Mouse (Mus musculus) testis, postnatal 10 days (tissue): Measurements from ENCODE around the gene Grpel1.

Experiments used
- DNase-seq: peaks from one replicate; pipeline ENCODE4 v3.0.0; 2021; ENCODE audit warnings: low spot score

The Grpel1 gene

GRCm38 (mm10) chr5:36510956-36511355, 46.2 kb downstream of the Grpel1 start:
- DNase-seq = no peak

DNA sequence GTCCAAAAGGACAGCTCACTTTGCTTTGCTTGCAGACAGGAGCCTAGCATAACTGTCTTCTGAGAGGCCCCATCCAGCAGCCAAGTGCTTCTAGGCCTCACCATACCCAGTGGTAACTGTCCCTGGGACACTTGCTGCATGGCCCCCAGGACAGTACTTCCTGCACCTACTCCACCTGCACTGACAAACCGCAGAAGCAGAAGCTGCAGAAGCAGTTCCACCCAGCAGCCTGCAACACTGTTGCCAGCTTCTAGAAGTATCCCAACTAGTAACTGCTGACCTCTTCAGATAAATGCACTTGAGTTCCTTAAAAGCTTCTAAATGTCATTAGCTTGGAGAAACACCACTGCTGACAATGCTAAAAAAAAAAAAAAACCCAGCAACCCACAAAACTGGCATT, 50.3 kb downstream of the Grpel1 start:
- DNase-seq = no peak

DNA sequence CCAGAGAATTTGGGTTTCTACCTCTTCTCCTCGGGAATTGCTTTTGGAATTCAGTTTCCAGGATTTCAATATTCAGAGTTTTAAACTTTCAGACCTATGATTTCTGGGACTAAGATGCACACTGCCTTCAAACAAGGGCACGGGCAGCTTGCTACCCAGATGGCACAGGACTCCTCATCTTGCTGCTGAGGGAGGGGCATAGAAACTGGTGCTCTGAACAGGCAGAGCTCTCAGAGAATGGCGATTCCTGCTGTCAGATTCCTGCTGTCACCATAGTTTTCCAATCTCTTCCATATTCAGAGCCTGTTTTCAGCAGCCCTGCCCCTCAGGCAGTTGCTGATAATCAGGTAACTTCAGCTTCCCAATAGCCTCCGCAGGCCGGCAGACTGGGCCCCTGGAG, 50.8 kb downstream of the Grpel1 start:
- DNase-seq = no peak

DNA sequence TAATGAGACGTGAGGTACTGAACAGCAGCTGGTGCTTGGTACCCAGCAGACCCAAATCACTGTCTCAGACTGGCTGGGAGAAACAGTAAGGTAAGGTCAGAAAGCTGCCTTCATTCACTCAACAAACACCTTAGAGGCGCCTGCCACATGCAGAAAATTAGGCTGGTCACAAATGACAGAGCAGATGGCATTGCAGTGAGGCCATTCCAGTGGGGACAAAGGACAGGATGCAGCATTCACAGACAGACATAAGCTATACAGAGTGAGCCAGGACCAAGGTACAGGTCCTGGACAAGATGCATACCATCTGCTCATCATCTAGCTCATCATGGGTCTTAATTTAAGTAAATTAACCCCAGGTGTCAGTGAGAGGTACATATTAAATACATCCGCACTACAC, 52.8 kb downstream of the Grpel1 start:
- DNase-seq = no peak

DNA sequence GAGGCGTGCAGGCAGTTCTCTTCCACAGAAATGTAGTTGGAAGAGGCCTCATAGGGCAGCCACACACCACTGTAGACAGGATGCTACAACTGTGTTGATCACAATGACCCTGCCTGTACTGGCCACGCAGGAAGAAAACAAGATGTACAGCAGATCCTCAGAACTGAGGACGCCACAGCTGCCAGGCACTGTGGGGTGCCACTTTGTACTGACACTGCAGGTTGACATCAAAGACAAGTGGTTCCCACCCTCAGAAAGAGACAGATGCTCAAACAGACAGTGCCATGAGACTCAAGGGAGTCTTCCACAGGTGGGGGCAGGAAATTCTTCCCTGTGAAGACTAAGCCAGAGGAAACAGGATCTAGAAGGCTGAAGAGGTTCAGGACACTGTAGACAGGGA, 55.0 kb downstream of the Grpel1 start:
- no peak for DNase-seq

- DNase-seq = no peak
These were observed 58.0 kb downstream of the Grpel1 start for GRCm38 (mm10) chr5:36522782-36523181.

DNA sequence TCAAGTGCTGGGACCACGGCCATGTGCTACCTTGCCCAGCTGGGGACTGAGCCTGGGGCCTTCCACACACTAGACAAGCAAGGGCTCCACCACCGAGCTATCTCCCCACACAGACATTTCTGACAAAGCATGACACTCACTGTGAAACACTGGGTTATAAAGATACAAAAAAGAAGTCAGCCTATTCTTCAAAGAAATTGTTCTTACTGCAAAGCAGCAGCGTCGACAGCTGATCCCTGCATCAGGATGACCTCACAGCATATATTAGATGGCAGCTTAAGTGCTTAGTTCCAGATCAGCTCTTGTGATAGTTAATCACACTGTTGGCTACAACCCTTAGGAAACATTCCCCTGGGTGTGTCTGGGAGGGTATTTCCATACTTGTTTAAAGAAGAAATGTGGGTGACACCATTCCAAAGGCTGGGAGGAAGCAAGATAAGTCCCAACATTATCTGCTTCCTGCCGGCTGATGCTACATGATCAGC, 58.5 kb downstream of the Grpel1 start:
- DNase-seq = no peak
